Mouse (Mus musculus): ENCODE data around the gene Tmem237. TPM values are rescaled to one million over a fixed set of nuclear protein-coding genes. Genes with fewer than 3 reads are reported as not detected.

Tmem237 gene
- polyA plus RNA-seq, 1 experiment: 19.8 TPM

DNA sequence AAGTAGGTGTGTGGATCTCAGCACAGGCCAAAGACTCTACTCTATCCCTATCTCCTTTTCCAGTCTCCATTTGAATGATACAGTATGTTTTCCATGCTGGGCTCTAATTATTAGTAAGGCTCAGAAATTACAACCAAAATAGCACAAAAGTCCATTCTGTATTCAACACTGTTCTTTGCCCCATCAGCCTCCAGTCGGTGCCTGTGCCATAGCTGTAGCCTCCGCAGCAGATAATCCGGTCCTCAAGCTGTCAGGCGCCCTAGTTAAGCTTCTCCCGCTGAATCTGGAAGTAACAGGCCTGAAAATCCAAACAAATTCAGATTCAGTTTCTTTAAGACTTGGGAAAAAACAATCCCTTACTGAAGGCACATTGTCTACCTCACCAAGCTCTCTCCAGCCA lies 43.7 kb upstream of the Tmem237 start:
- H3K4me3 ChIP-seq (ENCODE audit: insufficient read depth, poor library complexity, severe bottlenecking): no peak overlapping the region
- peaks cover 23% of the 10 kb centered on the region for H3K36me3 ChIP-seq (ENCODE audit: control insufficient read depth, insufficient read depth)
- no peak overlapping the region for H3ac ChIP-seq (ENCODE audit: control insufficient read depth, insufficient read length, low read depth)
- no peaks in the 10 kb centered on the region for H3K27me3 ChIP-seq (ENCODE audit: control insufficient read depth, insufficient read depth, insufficient read length)
- TF ChIP-seq MYOD1 (IDR thresholded peaks at IDR 0.05; ENCODE audit: control insufficient read depth, insufficient read length, low read depth) (no peak), MYOG (IDR thresholded peaks at IDR 0.05; ENCODE audit: control insufficient read depth, extremely low read depth, insufficient read length) (no peak), CEBPB (IDR thresholded peaks at IDR 0.05; ENCODE audit: low read depth) (no peak)
- no peaks in the 10 kb centered on the region for H3K79me3 ChIP-seq (ENCODE audit: low read depth)
- no peaks in the 10 kb centered on the region for H3K79me2 ChIP-seq (ENCODE audit: control insufficient read depth, insufficient read depth)

GRCm38 (mm10) chr1:59163030-59163461 lies 42.8 kb upstream of the Tmem237 start, which contains the start of gene Mpp4:
Gene Mpp4 (minus strand): TSS chr1:59163389.
- no peaks in the 10 kb centered on the region for H3K27me3 ChIP-seq (ENCODE audit: control insufficient read depth, insufficient read depth, insufficient read length)
- H3ac ChIP-seq (ENCODE audit: control insufficient read depth, insufficient read length, low read depth): peak within 1 kb of the TSS; percentile 32
- peaks cover 23% of the 10 kb centered on the region for H3K36me3 ChIP-seq (ENCODE audit: control insufficient read depth, insufficient read depth)
- no peak within 1 kb of the TSS for H3K4me3 ChIP-seq (ENCODE audit: insufficient read depth, poor library complexity, severe bottlenecking)
- TF ChIP-seq CEBPB (IDR thresholded peaks at IDR 0.05; ENCODE audit: low read depth): no peak
- TF ChIP-seq FOSL1 (IDR thresholded peaks at IDR 0.05; ENCODE audit: insufficient read depth, low read length, poor library complexity, severe bottlenecking): peak; percentile 88
- TF ChIP-seq MYOG (IDR thresholded peaks at IDR 0.05; ENCODE audit: control insufficient read depth, extremely low read depth, insufficient read length): no peak
- no peak for TF ChIP-seq CTCF (IDR thresholded peaks at IDR 0.05; ENCODE audit: control insufficient read depth, insufficient read depth, insufficient read length)
- TF ChIP-seq USF1 (IDR thresholded peaks at IDR 0.05; ENCODE audit: low read depth): no peak
- TF ChIP-seq MYOD1 (IDR thresholded peaks at IDR 0.05; ENCODE audit: control insufficient read depth, insufficient read length, low read depth): peak; percentile 91
- peak; percentile 85 for TF ChIP-seq MAX (IDR thresholded peaks at IDR 0.05)
- no peaks in the 10 kb centered on the region for H3K79me3 ChIP-seq (ENCODE audit: low read depth)
- no peaks in the 10 kb centered on the region for H3K79me2 ChIP-seq (ENCODE audit: control insufficient read depth, insufficient read depth)

- no peaks in the 10 kb centered on the region for H3K27me3 ChIP-seq (ENCODE audit: control insufficient read depth, insufficient read depth, insufficient read length)
- H3K36me3 ChIP-seq (ENCODE audit: control insufficient read depth, insufficient read depth): peaks cover 23% of the 10 kb centered on the region
- no peaks in the 10 kb centered on the region for H3K79me2 ChIP-seq (ENCODE audit: control insufficient read depth, insufficient read depth)
- H3K79me3 ChIP-seq (ENCODE audit: low read depth): no peaks in the 10 kb centered on the region
- H3K4me3 ChIP-seq (ENCODE audit: insufficient read depth, poor library complexity, severe bottlenecking): no peak overlapping the region
- TF ChIP-seq MYOG (IDR thresholded peaks at IDR 0.05; ENCODE audit: control insufficient read depth, extremely low read depth, insufficient read length): no peak
- TF ChIP-seq CEBPB (IDR thresholded peaks at IDR 0.05; ENCODE audit: low read depth): no peak
- TF ChIP-seq MAX (IDR thresholded peaks at IDR 0.05): no peak
- no peak for TF ChIP-seq FOSL1 (IDR thresholded peaks at IDR 0.05; ENCODE audit: insufficient read depth, low read length, poor library complexity, severe bottlenecking)
- no peak for TF ChIP-seq CTCF (IDR thresholded peaks at IDR 0.05; ENCODE audit: control insufficient read depth, insufficient read depth, insufficient read length)
- no peak for TF ChIP-seq MYOD1 (IDR thresholded peaks at IDR 0.05; ENCODE audit: control insufficient read depth, insufficient read length, low read depth)
- no peak for TF ChIP-seq USF1 (IDR thresholded peaks at IDR 0.05; ENCODE audit: low read depth)
- peak overlapping the region; percentile 32 for H3ac ChIP-seq (ENCODE audit: control insufficient read depth, insufficient read length, low read depth)
Observed at GRCm38 (mm10) chr1:59162309-59163024, 42.3 kb upstream of the Tmem237 start.

DNA sequence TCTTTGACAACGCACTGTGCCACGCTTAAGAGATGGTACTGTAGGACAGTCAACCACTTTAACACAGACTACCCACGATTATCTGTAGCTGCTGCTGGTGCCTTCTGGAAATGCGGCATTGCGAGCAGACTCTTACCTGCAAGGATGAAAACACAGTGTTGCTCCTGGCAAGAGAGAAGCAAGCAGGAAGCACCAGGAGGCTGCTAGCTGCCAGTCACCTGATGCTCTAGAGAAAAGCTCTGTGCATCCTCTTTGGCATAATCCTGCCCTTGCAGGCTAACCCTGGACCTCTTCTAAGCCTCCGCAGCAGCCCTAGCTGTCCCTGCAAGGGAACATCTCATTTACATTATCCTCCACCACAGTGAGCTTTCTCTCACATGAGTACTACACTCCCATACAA lies 41.2 kb upstream of the Tmem237 start:
- Histone ChIP-seq H3K36me3 (ENCODE audit: control insufficient read depth, insufficient read depth) (peaks cover 14% of the 10 kb centered on the region), H3K79me2 (ENCODE audit: control insufficient read depth, insufficient read depth) (no peaks in the 10 kb centered on the region), H3K4me3 (ENCODE audit: insufficient read depth, poor library complexity, severe bottlenecking) (no peak overlapping the region), H3K27me3 (ENCODE audit: control insufficient read depth, insufficient read depth, insufficient read length) (no peaks in the 10 kb centered on the region), H3K79me3 (ENCODE audit: low read depth) (no peaks in the 10 kb centered on the region), H3ac (ENCODE audit: control insufficient read depth, insufficient read length, low read depth) (no peak overlapping the region)
- TF ChIP-seq CEBPB (IDR thresholded peaks at IDR 0.05; ENCODE audit: low read depth) (no peak), MAX (IDR thresholded peaks at IDR 0.05) (no peak), CTCF (IDR thresholded peaks at IDR 0.05; ENCODE audit: control insufficient read depth, insufficient read depth, insufficient read length) (no peak), FOSL1 (IDR thresholded peaks at IDR 0.05; ENCODE audit: insufficient read depth, low read length, poor library complexity, severe bottlenecking) (no peak), MYOD1 (IDR thresholded peaks at IDR 0.05; ENCODE audit: control insufficient read depth, insufficient read length, low read depth) (no peak), MYOG (IDR thresholded peaks at IDR 0.05; ENCODE audit: control insufficient read depth, extremely low read depth, insufficient read length) (no peak), USF1 (IDR thresholded peaks at IDR 0.05; ENCODE audit: low read depth) (no peak)

DNA sequence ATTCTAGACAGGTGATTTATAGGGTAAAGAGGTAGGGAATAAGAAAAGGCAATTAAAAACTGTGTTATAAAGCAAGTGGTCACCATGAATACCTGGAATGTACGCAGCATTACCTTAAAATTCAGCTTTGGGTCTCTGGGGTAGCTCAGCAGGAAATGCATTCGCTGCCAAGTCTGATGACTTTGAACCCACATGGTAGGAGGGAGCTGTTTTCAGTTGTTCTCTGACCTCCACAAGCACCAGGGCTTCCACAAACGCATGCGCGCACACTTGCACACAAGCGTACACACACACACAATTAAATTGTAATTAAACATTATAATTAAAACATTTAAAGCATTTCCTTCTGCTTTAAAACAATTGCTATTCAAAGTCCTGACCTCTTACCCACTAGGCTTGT lies 40.7 kb upstream of the Tmem237 start:
- H3K36me3 ChIP-seq (ENCODE audit: control insufficient read depth, insufficient read depth): peaks cover 11% of the 10 kb centered on the region
- no peak overlapping the region for H3ac ChIP-seq (ENCODE audit: control insufficient read depth, insufficient read length, low read depth)
- H3K79me3 ChIP-seq (ENCODE audit: low read depth): no peaks in the 10 kb centered on the region
- no peak overlapping the region for H3K4me3 ChIP-seq (ENCODE audit: insufficient read depth, poor library complexity, severe bottlenecking)
- H3K27me3 ChIP-seq (ENCODE audit: control insufficient read depth, insufficient read depth, insufficient read length): no peaks in the 10 kb centered on the region
- H3K79me2 ChIP-seq (ENCODE audit: control insufficient read depth, insufficient read depth): no peaks in the 10 kb centered on the region
- TF ChIP-seq USF1 (IDR thresholded peaks at IDR 0.05; ENCODE audit: low read depth): no peak
- no peak for TF ChIP-seq MYOD1 (IDR thresholded peaks at IDR 0.05; ENCODE audit: control insufficient read depth, insufficient read length, low read depth)
- TF ChIP-seq CTCF (IDR thresholded peaks at IDR 0.05; ENCODE audit: control insufficient read depth, insufficient read depth, insufficient read length): no peak

GRCm38 (mm10) chr1:59159136-59159535 lies 38.9 kb upstream of the Tmem237 start:
- Histone ChIP-seq H3K27me3 (ENCODE audit: control insufficient read depth, insufficient read depth, insufficient read length) (no peaks in the 10 kb centered on the region), H3ac (ENCODE audit: control insufficient read depth, insufficient read length, low read depth) (no peak overlapping the region), H3K4me3 (ENCODE audit: insufficient read depth, poor library complexity, severe bottlenecking) (no peak overlapping the region), H3K79me3 (ENCODE audit: low read depth) (no peaks in the 10 kb centered on the region), H3K36me3 (ENCODE audit: control insufficient read depth, insufficient read depth) (peaks cover 8% of the 10 kb centered on the region), H3K79me2 (ENCODE audit: control insufficient read depth, insufficient read depth) (no peaks in the 10 kb centered on the region)
- TF ChIP-seq MYOG (IDR thresholded peaks at IDR 0.05; ENCODE audit: control insufficient read depth, extremely low read depth, insufficient read length) (no peak), CTCF (IDR thresholded peaks at IDR 0.05; ENCODE audit: control insufficient read depth, insufficient read depth, insufficient read length) (no peak), CEBPB (IDR thresholded peaks at IDR 0.05; ENCODE audit: low read depth) (no peak), MYOD1 (IDR thresholded peaks at IDR 0.05; ENCODE audit: control insufficient read depth, insufficient read length, low read depth) (no peak), USF1 (IDR thresholded peaks at IDR 0.05; ENCODE audit: low read depth) (no peak), FOSL1 (IDR thresholded peaks at IDR 0.05; ENCODE audit: insufficient read depth, low read length, poor library complexity, severe bottlenecking) (no peak), MAX (IDR thresholded peaks at IDR 0.05) (no peak)

All from C2C12 (cell line).